Comparison of ENCODE assay signal across 22 mouse cellular contexts in genomic region chr10:40307826-40308583, GRCm38 (mm10). TPM values are rescaled to one million over a fixed set of nuclear protein-coding genes. Genes with fewer than 3 reads are reported as not detected.
DNase-seq lines count a peak whose midpoint lies in the region; ATAC-seq lines count a peak whose summit lies in the region.
"Had no signal": no experiment of that assay in that cellular context is flagged by ENCODE, and none has a peak within 500 bp of the region (broad histone marks: within the 10 kb centered on the region; RNA-seq: fewer than 3 reads in every experiment).

No protein-coding gene starts in this region.

- H3K27ac ChIP-seq in kidney, embryonic 15.5 days = 0 out of 2 replicates have a peak overlapping the region, but pooled peaks have one; percentile 34
- H3K27ac ChIP-seq: embryonic facial prominence, embryonic 12.5 days; forebrain, embryonic 12.5 days; heart, embryonic 10.5 days; heart, embryonic 15.5 days; hindbrain, embryonic 13.5 days; hindbrain, postnatal 0 days had no signal

- no peak overlapping the region for H3K4me2 ChIP-seq in kidney, embryonic 15.5 days
- H3K4me2 ChIP-seq: embryonic facial prominence, embryonic 12.5 days; forebrain, embryonic 12.5 days; heart, embryonic 15.5 days; hindbrain, embryonic 13.5 days had no signal

- 0 out of 2 replicates have a peak, but pooled peaks cover 2% of the 10 kb centered on the region for H3K4me1 ChIP-seq in kidney, embryonic 15.5 days
- H3K4me1 ChIP-seq: embryonic facial prominence, embryonic 12.5 days; forebrain, embryonic 12.5 days; hindbrain, embryonic 13.5 days had no signal

- ATAC-seq in kidney, embryonic 15.5 days (replicated peaks; ENCODE audit: low FRiP score) = no peak
- ATAC-seq: forebrain, embryonic 16.5 days; hindbrain, postnatal 0 days had no signal

- H3K9me3 ChIP-seq in kidney, embryonic 15.5 days (replicated peaks) = 0 out of 2 replicates have a peak, but pooled peaks cover 8% of the 10 kb centered on the region
- H3K9me3 ChIP-seq: forebrain, embryonic 12.5 days; heart, embryonic 10.5 days; heart, embryonic 15.5 days; hindbrain, embryonic 13.5 days had no signal

- peak; percentile 2 for DNase-seq in embryo, embryonic 10 days (ENCODE audit: low spot score)
- DNase-seq in embryo, embryonic 11 days = no peak
- DNase-seq in kidney, postnatal 36 days = no peak
- DNase-seq in 3T3-L1 (ENCODE audit: low read depth, low spot score) (peak; percentile 72), R1 (ENCODE audit: low read depth, low spot score) (peak; percentile 19)
- no peak for DNase-seq in adrenal gland, adult 8-10 months
- DNase-seq in gastrocnemius, postnatal 10 days = no peak
- DNase-seq: adrenal gland, adult 2 months; adrenal gland, postnatal 36 days; cerebellum, adult 2 months; cerebellum, postnatal 10 days; gastrocnemius, postnatal 36 days; heart, adult 18-20 months; heart, postnatal 14 days had no signal

- 67% methylated on average over 4 of the region's 4 CpGs for WGBS in kidney, embryonic 15.5 days

- H3K9ac ChIP-seq in kidney, embryonic 15.5 days = no peak overlapping the region
- H3K9ac ChIP-seq: embryonic facial prominence, embryonic 12.5 days; forebrain, embryonic 12.5 days; heart, embryonic 15.5 days; hindbrain, embryonic 13.5 days had no signal

- H3K4me3 ChIP-seq in kidney, embryonic 15.5 days (replicated peaks) = no peak overlapping the region
- H3K4me3 ChIP-seq: embryonic facial prominence, embryonic 12.5 days; forebrain, embryonic 12.5 days; heart, embryonic 10.5 days; heart, embryonic 15.5 days; hindbrain, embryonic 13.5 days had no signal

- no peaks in the 10 kb centered on the region for H3K27me3 ChIP-seq in kidney, embryonic 15.5 days
- H3K27me3 ChIP-seq: embryonic facial prominence, embryonic 12.5 days; forebrain, embryonic 12.5 days; heart, embryonic 15.5 days; hindbrain, embryonic 13.5 days had no signal

- H3K36me3 ChIP-seq in kidney, embryonic 15.5 days = no peaks in the 10 kb centered on the region
- H3K36me3 ChIP-seq: embryonic facial prominence, embryonic 12.5 days; forebrain, embryonic 12.5 days; heart, embryonic 10.5 days; heart, embryonic 15.5 days; hindbrain, embryonic 13.5 days had no signal

RNA-seq across cellular contexts. Expression of gene Amd1, which starts 6.0 kb away (rescaled TPM):
- polyA plus RNA-seq in kidney, embryonic 15.5 days (2015; fragmentation: Nextera tagmentation; extraction: Ambion mirVana) = 64.6 and 65.5 TPM in 2 replicates
- total RNA-seq in adrenal gland, adult 8-10 months (2022) = 10 to 100 TPM; 42.4 to 50.2 (median 47.3) TPM
- total RNA-seq in gastrocnemius, postnatal 10 days (2021) = 10 to 100 TPM; 16.7 to 21.3 TPM

RNA-seq across cellular contexts. Expression of gene Cdk19, which starts 31.4 kb away (rescaled TPM):
- 8.5 and 9.1 TPM in 2 replicates for polyA plus RNA-seq in kidney, embryonic 15.5 days (2015; fragmentation: Nextera tagmentation; extraction: Ambion mirVana)
- 10 to 100 TPM; 11.1 to 14.0 (median 12.6) TPM for total RNA-seq in adrenal gland, adult 8-10 months (2022)
- 1 to 10 TPM; 7.2 to 8.4 TPM for total RNA-seq in gastrocnemius, postnatal 10 days (2021)

RNA-seq across cellular contexts. Expression of gene Gtf3c6, which starts 50.1 kb away (rescaled TPM):
- 106 and 109 TPM in 2 replicates for polyA plus RNA-seq in kidney, embryonic 15.5 days (2015; fragmentation: Nextera tagmentation; extraction: Ambion mirVana)
- 10 to 100 TPM; 26.3 to 50.8 (median 38.4) TPM for total RNA-seq in adrenal gland, adult 8-10 months (2022)
- total RNA-seq in gastrocnemius, postnatal 10 days (2021) = 10 to 100 TPM; 28.2 to 30.1 TPM

Comparison
In these comparisons a context has a peak if more than half of its experiments do, and no peak if none do; other contexts are left out.
1. DNase-seq: peak in embryo, embryonic 10 days (single experiment), 3T3-L1 (single experiment) and R1 (single experiment); none in embryo, embryonic 11 days (single experiment), kidney, postnatal 36 days (0 of 2), adrenal gland, adult 8-10 months (single experiment) and gastrocnemius, postnatal 10 days (single experiment).